Mouse (Mus musculus) olfactory bulb, adult 2 months (tissue): Measurements from ENCODE around the gene Ltbp4.

ENCODE experiments used
- CTCF ChIP-seq: fragments of 200-500 bp; IDR thresholded peaks from 2 replicates; pipeline ENCODE4 v1.5.1; 2012; ENCODE audit warnings: low read depth, mild to moderate bottlenecking, low read length, moderate library complexity; ENCODE audit not compliant: insufficient read depth
- POLR2A ChIP-seq: fragments of 200-500 bp; IDR thresholded peaks from 2 replicates; pipeline ENCODE4 v1.6.1; 2012; ENCODE audit warnings: mild to moderate bottlenecking, low read depth, low read length, moderate library complexity; ENCODE audit not compliant: insufficient read depth

DNA sequence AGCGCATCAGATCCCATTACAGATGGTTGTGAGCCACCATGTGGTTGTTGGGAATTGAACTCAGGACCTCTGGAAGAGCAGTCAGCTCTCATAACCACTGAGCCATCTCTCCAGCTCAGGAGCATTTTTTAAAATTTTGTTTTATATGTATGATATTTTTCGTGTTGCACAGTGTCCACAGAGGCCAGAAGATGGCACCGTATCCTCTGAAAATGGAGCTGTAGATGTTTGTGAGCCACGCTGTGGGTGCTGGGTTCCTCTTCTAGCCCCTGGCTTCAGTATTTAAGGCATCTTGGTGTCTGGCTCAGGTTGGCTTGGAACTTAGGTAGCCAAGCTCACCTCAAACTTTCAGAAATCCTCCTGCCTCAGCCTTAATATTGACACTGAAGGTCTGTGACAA, 41.0 kb downstream of the Ltbp4 start:
- no peak for TF ChIP-seq CTCF
- TF ChIP-seq POLR2A: no peak
